Mouse (Mus musculus) T-helper 1 cell (primary cell): Measurements from ENCODE around the gene Reln.

Source experiments
- in situ Hi-C: fragments of 300-600 bp; cut with MboI, MseI; formaldehyde crosslinking; loops from one replicate; pipeline ENCODE4 v1.15.1; 2025; ENCODE audit warnings: high pct_unique_total_duplicates

Reln gene

DNA sequence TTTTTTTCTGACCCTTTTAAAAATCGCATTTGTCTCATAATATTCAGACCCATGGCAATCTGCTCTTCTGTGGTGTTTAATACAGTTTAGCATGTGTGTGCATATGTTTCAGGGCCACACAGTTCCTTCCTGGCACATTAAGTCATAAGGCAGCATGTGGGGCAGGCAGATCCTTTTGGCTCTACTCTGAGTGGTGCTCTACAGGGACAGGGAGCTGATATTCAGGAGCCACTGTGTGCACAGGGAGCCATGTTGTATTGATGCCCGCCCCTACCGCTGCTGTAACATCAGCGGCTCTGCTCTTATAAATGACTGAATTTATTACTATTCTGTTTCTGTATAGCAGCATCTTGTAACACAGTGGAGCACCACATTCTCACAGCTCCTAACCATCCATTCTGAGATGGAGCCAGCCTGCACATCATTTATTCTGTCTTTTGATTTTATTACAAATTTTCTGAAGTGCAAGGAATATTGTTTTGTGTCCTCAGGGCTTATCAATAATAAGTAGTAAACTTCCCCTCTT lies 410.3 kb downstream of the Reln start:
- in situ Hi-C loops, result no loop called here

- in situ Hi-C loops, result no loop called here
Observed at GRCm38 (mm10) chr5:21933340-21934075, 411.0 kb downstream of the Reln start.

GRCm38 (mm10) chr5:21931151-21931550 lies 413.4 kb downstream of the Reln start:
- in situ Hi-C loops, result no loop called here

DNA sequence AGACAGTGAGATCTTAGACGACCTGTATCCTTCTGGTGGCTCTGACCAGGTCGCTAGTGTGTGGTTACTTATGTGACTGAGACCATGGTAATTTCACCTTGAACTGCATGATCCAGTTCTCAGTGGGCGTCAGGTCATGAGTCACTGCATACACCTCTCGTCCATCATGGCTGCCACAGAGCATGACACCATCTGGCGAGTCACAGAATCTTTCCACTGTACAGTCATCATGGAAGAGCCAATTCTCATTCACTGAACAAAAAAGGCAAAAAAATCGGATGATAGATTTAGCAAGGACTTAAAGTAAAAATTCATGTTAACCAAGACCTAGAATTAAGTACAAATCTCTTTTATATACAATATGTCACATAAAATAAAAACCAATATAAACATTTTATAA lies 424.2 kb downstream of the Reln start:
- in situ Hi-C loops, result no loop called here

GRCm38 (mm10) chr5:21919281-21919780 lies 425.2 kb downstream of the Reln start:
- in situ Hi-C loops, result no loop called here

DNA sequence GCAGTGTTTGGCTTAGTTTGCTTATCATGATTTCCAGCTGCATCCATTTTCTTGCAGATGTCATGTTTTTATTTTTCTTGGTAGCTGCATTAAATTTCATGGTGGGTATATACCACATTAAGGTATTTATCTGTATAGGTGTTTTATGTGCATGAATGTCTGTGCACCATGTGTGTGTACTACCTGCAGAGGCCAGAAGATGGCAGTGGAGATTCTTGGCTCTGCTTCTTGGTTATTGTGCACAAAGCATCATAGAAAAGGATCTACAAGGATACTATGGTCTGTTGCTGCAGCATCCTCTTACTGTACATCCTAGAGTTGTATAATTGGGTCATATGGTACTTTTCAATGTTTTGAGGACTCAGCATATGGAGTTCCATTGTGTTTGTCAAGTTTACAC lies 428.5 kb downstream of the Reln start:
- in situ Hi-C loops, result no loop called here

GRCm38 (mm10) chr5:21914776-21915175 lies 429.7 kb downstream of the Reln start:
- in situ Hi-C loops, result no loop called here

GRCm38 (mm10) chr5:21912835-21913530 lies 431.5 kb downstream of the Reln start:
- in situ Hi-C loops, result no loop called here

GRCm38 (mm10) chr5:21910726-21911125 lies 433.8 kb downstream of the Reln start:
- in situ Hi-C loops, result no loop called here

DNA sequence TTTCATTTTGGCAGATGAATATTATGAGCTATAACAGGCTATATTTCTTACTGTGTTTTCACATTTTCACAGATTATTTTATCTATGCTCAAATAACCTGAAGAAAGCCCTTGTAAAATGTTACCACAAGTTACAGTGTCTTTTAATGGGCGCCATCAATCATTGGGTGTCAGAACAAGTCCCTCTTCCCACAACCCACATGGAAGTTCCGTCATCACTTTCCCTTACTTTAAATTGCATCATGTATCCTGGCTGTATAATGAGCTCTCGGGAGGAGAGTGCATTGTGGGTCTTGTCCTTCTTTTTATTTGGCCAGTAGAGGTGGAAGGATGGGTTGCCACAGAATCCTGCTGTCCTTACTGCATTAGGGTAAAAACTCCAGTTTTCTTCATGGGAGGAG lies 434.8 kb downstream of the Reln start:
- in situ Hi-C loops, result no loop called here

DNA sequence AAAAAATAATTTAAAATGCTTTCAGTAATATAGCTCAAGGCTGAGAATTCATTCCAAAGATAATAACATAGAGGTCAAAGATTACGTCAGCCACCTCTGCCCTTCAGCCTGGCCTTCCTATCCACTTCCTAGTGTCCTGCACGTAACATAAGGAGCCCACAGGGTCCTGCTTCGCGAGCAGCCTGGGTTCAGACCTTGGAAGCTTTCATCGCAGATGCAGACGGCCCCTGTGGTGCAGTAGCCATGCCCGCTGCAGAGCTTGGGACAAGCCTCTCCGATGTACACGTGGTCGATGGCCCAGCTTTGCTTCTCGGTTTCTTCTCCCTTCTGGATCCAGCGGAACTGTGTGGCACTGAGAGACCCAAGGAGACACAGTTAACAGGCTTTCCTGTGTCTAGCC lies 443.1 kb downstream of the Reln start:
- in situ Hi-C loops, result no loop called here

- in situ Hi-C loops, result no loop called here
Observed at GRCm38 (mm10) chr5:21900891-21901290, 443.6 kb downstream of the Reln start.

DNA sequence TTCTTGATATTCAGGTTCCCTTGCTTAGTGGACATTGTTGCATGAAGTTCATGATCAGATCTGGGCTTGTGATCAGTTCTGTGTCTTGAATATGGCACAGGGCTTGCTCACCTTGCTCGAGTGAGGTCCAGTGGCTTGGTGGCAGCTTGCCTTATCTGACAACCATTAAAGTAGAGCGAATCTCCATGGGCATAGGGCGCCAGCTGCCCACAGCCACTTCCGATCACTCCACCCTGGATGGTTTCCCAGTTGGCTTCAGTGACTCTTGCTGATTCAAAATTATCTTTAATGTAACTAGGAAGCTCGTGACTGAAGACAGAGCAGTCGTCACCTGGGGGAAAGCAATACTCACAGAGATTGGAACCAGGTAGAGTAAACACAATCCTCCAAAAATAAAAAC lies 445.6 kb downstream of the Reln start:
- in situ Hi-C loops, result no loop called here

DNA sequence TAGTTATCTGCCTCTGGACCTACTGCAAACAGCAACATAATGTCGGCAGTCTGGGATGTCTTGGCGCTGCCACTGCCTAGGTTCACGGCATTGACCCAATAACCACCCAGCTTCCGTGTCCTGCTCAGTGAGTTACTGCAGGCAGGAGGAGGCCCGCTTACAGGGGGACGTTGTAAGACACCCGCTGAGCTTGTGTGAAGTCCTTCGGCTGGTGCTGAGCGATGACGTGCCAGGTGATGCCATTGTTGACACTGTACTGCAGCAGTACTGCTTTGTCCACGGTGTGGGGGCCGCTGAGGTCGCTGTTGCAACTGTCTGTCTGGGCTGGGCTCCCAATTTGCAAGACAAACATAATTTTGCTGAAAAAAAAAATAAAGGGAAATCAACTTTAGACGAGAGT lies 447.9 kb downstream of the Reln start:
- in situ Hi-C loops, result no loop called here

GRCm38 (mm10) chr5:21894168-21894567 lies 450.3 kb downstream of the Reln start:
- in situ Hi-C loops, result no loop called here

GRCm38 (mm10) chr5:21866750-21867149 lies 477.8 kb downstream of the Reln start:
- in situ Hi-C loops, result no loop called here

- in situ Hi-C loops, result no loop called here
Observed at GRCm38 (mm10) chr5:21866311-21866712, 478.2 kb downstream of the Reln start.

GRCm38 (mm10) chr5:21865346-21866107 lies 479.0 kb downstream of the Reln start, which contains the start of gene Slc26a5:
Gene Slc26a5 (minus strand): TSS chr5:21865604.
- in situ Hi-C loops, result no loop called here

DNA sequence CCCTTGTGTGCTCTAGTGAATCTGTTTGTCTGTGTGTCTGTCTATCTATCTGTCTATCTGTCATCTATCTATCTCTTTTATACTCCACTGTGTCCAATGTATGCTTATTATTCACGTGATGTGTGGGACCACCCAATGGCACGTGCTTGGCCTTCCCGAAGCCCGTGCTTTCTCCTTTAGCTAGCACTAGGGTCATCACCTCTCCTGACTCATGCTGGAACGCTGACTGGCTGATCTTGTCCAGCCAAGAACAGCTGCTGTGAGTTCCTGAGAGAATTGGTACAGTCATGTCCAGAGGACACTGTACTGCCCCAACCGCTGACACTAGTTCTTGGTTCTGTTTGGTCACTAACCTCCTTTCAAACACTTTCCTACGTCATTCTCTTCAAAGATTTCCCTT lies 485.8 kb downstream of the Reln start:
- in situ Hi-C loops, result no loop called here

GRCm38 (mm10) chr5:21851679-21852340 lies 492.7 kb downstream of the Reln start:
- in situ Hi-C loops, result no loop called here

DNA sequence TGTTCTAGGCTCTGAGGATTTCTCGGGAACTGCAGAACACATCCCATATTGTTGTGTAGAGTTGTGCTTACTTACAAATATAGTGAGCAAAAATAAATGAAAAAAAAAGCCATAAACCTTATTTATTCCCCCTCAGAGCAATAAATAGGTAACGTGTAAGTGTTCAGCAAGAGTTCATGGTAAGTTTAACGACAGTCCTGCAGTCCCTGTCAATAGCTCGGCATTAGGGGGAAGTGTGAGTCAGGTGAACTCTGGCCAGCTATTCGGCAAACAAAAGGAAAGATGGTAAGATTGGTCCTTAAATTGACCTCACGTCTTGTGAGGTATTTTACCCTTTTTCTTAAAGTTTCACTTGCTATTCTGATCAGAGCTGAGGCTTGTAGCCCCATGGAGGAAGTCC lies 497.1 kb downstream of the Reln start:
- in situ Hi-C loops, result no loop called here
